Mouse (Mus musculus): ENCODE measurements at regions not wholly inside any gene's neighbourhood (a gene's known extent, or its start where the extent isn't known, plus 50 kb on each side); places are given as distances from the start of the nearest gene placed in this dataset.

GRCm38 (mm10) chr6:22423070-22423980 is 67.3 kb upstream of the Fam3c start:
- no peak overlapping the region for H3K4me3 ChIP-seq
- TF ChIP-seq CTCF (IDR thresholded peaks at IDR 0.05) = no peak
- DNase-seq (ENCODE audit: extremely low spot score in 1 of 2, low spot score in 2 of 2) = no peak
- intact Hi-C loops (cut with DNase I) = no loop called here
- H3K27ac ChIP-seq = no peak overlapping the region

GRCm38 (mm10) chr6:22421551-22421950 is 65.5 kb upstream of the Fam3c start:
- H3K4me3 ChIP-seq = no peak overlapping the region
- intact Hi-C loops (cut with DNase I) = no loop called here
- no peak overlapping the region for H3K27ac ChIP-seq
- no peak for DNase-seq (ENCODE audit: extremely low spot score in 1 of 2, low spot score in 2 of 2)
- TF ChIP-seq CTCF (IDR thresholded peaks at IDR 0.05) = no peak

- no peak for TF ChIP-seq CTCF (IDR thresholded peaks at IDR 0.05)
- intact Hi-C loops (cut with DNase I) = no loop called here
Measured at GRCm38 (mm10) chr6:22418279-22418678, 62.2 kb upstream of the Fam3c start.

GRCm38 (mm10) chr6:22417189-22417588 is 61.1 kb upstream of the Fam3c start:
- TF ChIP-seq CTCF (IDR thresholded peaks at IDR 0.05) = no peak
- intact Hi-C loops (cut with DNase I) = no loop called here
- no peak overlapping the region for H3K27ac ChIP-seq
- H3K4me3 ChIP-seq = no peak overlapping the region
- DNase-seq (ENCODE audit: extremely low spot score in 1 of 2, low spot score in 2 of 2) = no peak

More at GRCm38 (mm10) chr6:22418279-22418678, 62.2 kb upstream of the Fam3c start:
- DNase-seq (ENCODE audit: extremely low spot score in 1 of 2, low spot score in 2 of 2) = no peak
- Histone ChIP-seq H3K4me3 (no peak overlapping the region), H3K27ac (no peak overlapping the region)

GRCm38 (mm10) chr6:22411796-22412195 is 55.8 kb upstream of the Fam3c start:
- intact Hi-C loops (cut with DNase I) = no loop called here
- no peak for TF ChIP-seq CTCF (IDR thresholded peaks at IDR 0.05)
- Histone ChIP-seq H3K27ac (no peak overlapping the region), H3K4me3 (no peak overlapping the region)
- DNase-seq (ENCODE audit: extremely low spot score in 1 of 2, low spot score in 2 of 2) = no peak

GRCm38 (mm10) chr6:22408808-22409589 is 53.0 kb upstream of the Fam3c start:
- no peak for TF ChIP-seq CTCF (IDR thresholded peaks at IDR 0.05)
- intact Hi-C loops (cut with DNase I) = no loop called here
- H3K27ac ChIP-seq = no peak overlapping the region
- no peak overlapping the region for H3K4me3 ChIP-seq
- DNase-seq (ENCODE audit: extremely low spot score in 1 of 2, low spot score in 2 of 2) = no peak

All from left cerebral cortex, adult 2 months (tissue).